Mouse (Mus musculus): ENCODE results near the gene Nxpe5. TPM values are rescaled to one million over a fixed set of nuclear protein-coding genes. Genes with fewer than 3 reads are reported as not detected.
"Not testable (repeated sequence)": the region's sequence is repeated elsewhere in the genome, so short reads cannot be mapped to it uniquely, and the experiment has no call there.

The Nxpe5 gene
- polyA plus RNA-seq, 1 experiment: 0.61 TPM

- TF ChIP-seq POLR2A (IDR thresholded peaks at IDR 0.05; ENCODE audit: low read depth, low read length) (no peak), CTCF (IDR thresholded peaks at IDR 0.05; ENCODE audit: extremely low read depth, insufficient read length, insufficient replicate concordance, low read depth, low read length) (no peak)
- WGBS: 9% methylated on average over 1 of the region's 1 CpGs
Observed at GRCm38 (mm10) chr5:138199576-138199975, 26.1 kb upstream of the Nxpe5 start.

GRCm38 (mm10) chr5:138202086-138202485 lies 23.6 kb upstream of the Nxpe5 start:
- Histone ChIP-seq H3K36me3 (ENCODE audit: control insufficient read depth, insufficient read depth, low read length) (no peaks in the 10 kb centered on the region), H3K4me1 (ENCODE audit: control insufficient read depth, insufficient read depth, insufficient read length, low read length) (no peaks in the 10 kb centered on the region), H3K4me3 (ENCODE audit: low read depth, low read length) (no peak overlapping the region), H3K27me3 (ENCODE audit: control insufficient read depth, insufficient read depth, low read length) (no peaks in the 10 kb centered on the region), H3K27ac (ENCODE audit: insufficient read depth, low read depth, low read length) (no peak overlapping the region)
- WGBS: 85% methylated on average over 3 of the region's 3 CpGs
- TF ChIP-seq CTCF (IDR thresholded peaks at IDR 0.05; ENCODE audit: extremely low read depth, insufficient read length, insufficient replicate concordance, low read depth, low read length) (no peak), POLR2A (IDR thresholded peaks at IDR 0.05; ENCODE audit: low read depth, low read length) (no peak)

More at GRCm38 (mm10) chr5:138199576-138199975, 26.1 kb upstream of the Nxpe5 start:
- H3K27me3 ChIP-seq (ENCODE audit: control insufficient read depth, insufficient read depth, low read length): no peaks in the 10 kb centered on the region
- H3K36me3 ChIP-seq (ENCODE audit: control insufficient read depth, insufficient read depth, low read length): no peaks in the 10 kb centered on the region
- no peak overlapping the region for H3K27ac ChIP-seq (ENCODE audit: insufficient read depth, low read depth, low read length)
- H3K4me1 ChIP-seq (ENCODE audit: control insufficient read depth, insufficient read depth, insufficient read length, low read length): peaks cover 5% of the 10 kb centered on the region
- H3K4me3 ChIP-seq (ENCODE audit: low read depth, low read length): no peak overlapping the region

- H3K4me1 ChIP-seq (ENCODE audit: control insufficient read depth, insufficient read depth, insufficient read length, low read length): no peaks in the 10 kb centered on the region
- no peaks in the 10 kb centered on the region for H3K36me3 ChIP-seq (ENCODE audit: control insufficient read depth, insufficient read depth, low read length)
- H3K27me3 ChIP-seq (ENCODE audit: control insufficient read depth, insufficient read depth, low read length): no peaks in the 10 kb centered on the region
- WGBS: 68% methylated on average over 1 of the region's 1 CpGs
- no peak overlapping the region for H3K27ac ChIP-seq (ENCODE audit: insufficient read depth, low read depth, low read length)
- H3K4me3 ChIP-seq (ENCODE audit: low read depth, low read length): no peak overlapping the region
- TF ChIP-seq POLR2A (IDR thresholded peaks at IDR 0.05; ENCODE audit: low read depth, low read length): no peak
Observed at GRCm38 (mm10) chr5:138207253-138207652, 18.4 kb upstream of the Nxpe5 start.

- no peak for TF ChIP-seq CTCF (IDR thresholded peaks at IDR 0.05; ENCODE audit: extremely low read depth, insufficient read length, insufficient replicate concordance, low read depth, low read length)
- no peak for TF ChIP-seq POLR2A (IDR thresholded peaks at IDR 0.05; ENCODE audit: low read depth, low read length)
- Histone ChIP-seq H3K36me3 (ENCODE audit: control insufficient read depth, insufficient read depth, low read length) (no peaks in the 10 kb centered on the region), H3K27me3 (ENCODE audit: control insufficient read depth, insufficient read depth, low read length) (no peaks in the 10 kb centered on the region), H3K4me3 (ENCODE audit: low read depth, low read length) (no peak overlapping the region), H3K4me1 (ENCODE audit: control insufficient read depth, insufficient read depth, insufficient read length, low read length) (no peaks in the 10 kb centered on the region), H3K27ac (ENCODE audit: insufficient read depth, low read depth, low read length) (no peak overlapping the region)
- 68% methylated on average over 4 of the region's 4 CpGs for WGBS
Observed at GRCm38 (mm10) chr5:138207873-138208272, 17.8 kb upstream of the Nxpe5 start.

GRCm38 (mm10) chr5:138216632-138217031 lies 9.1 kb upstream of the Nxpe5 start:
- 92% methylated on average over 13 of the region's 13 CpGs for WGBS
- not testable (repeated sequence) for H3K4me1 ChIP-seq (ENCODE audit: control insufficient read depth, insufficient read depth, insufficient read length, low read length); H3K27me3 ChIP-seq (ENCODE audit: control insufficient read depth, insufficient read depth, low read length); H3K27ac ChIP-seq (ENCODE audit: insufficient read depth, low read depth, low read length); H3K4me3 ChIP-seq (ENCODE audit: low read depth, low read length); H3K36me3 ChIP-seq (ENCODE audit: control insufficient read depth, insufficient read depth, low read length)

GRCm38 (mm10) chr5:138219864-138220263 lies 5.8 kb upstream of the Nxpe5 start:
- H3K4me3 ChIP-seq (ENCODE audit: low read depth, low read length): no peak overlapping the region
- WGBS: 39% methylated on average over 2 of the region's 2 CpGs
- TF ChIP-seq CTCF (IDR thresholded peaks at IDR 0.05; ENCODE audit: extremely low read depth, insufficient read length, insufficient replicate concordance, low read depth, low read length): no peak
- no peak for TF ChIP-seq POLR2A (IDR thresholded peaks at IDR 0.05; ENCODE audit: low read depth, low read length)
- no peaks in the 10 kb centered on the region for H3K36me3 ChIP-seq (ENCODE audit: control insufficient read depth, insufficient read depth, low read length)
- H3K4me1 ChIP-seq (ENCODE audit: control insufficient read depth, insufficient read depth, insufficient read length, low read length): no peaks in the 10 kb centered on the region
- no peaks in the 10 kb centered on the region; the same call in 1 of the 2 replicates for H3K27me3 ChIP-seq (ENCODE audit: control insufficient read depth, insufficient read depth, low read length)
- H3K27ac ChIP-seq (ENCODE audit: insufficient read depth, low read depth, low read length): no peak overlapping the region

- Histone ChIP-seq H3K4me1 (ENCODE audit: control insufficient read depth, insufficient read depth, insufficient read length, low read length) (no peaks in the 10 kb centered on the region), H3K4me3 (ENCODE audit: low read depth, low read length) (no peak overlapping the region), H3K36me3 (ENCODE audit: control insufficient read depth, insufficient read depth, low read length) (no peaks in the 10 kb centered on the region), H3K27me3 (ENCODE audit: control insufficient read depth, insufficient read depth, low read length) (no peaks in the 10 kb centered on the region; the same call in 1 of the 2 replicates), H3K27ac (ENCODE audit: insufficient read depth, low read depth, low read length) (no peak overlapping the region)
- TF ChIP-seq CTCF (IDR thresholded peaks at IDR 0.05; ENCODE audit: extremely low read depth, insufficient read length, insufficient replicate concordance, low read depth, low read length): peak; percentile 83
- TF ChIP-seq POLR2A (IDR thresholded peaks at IDR 0.05; ENCODE audit: low read depth, low read length): no peak
- 16% methylated on average over 4 of the region's 4 CpGs for WGBS
Observed at GRCm38 (mm10) chr5:138222111-138222510, 3.6 kb upstream of the Nxpe5 start.

GRCm38 (mm10) chr5:138223287-138223686 lies 2.4 kb upstream of the Nxpe5 start:
- no peak overlapping the region for H3K4me3 ChIP-seq (ENCODE audit: low read depth, low read length)
- no peak for TF ChIP-seq CTCF (IDR thresholded peaks at IDR 0.05; ENCODE audit: extremely low read depth, insufficient read length, insufficient replicate concordance, low read depth, low read length)
- no peak for TF ChIP-seq POLR2A (IDR thresholded peaks at IDR 0.05; ENCODE audit: low read depth, low read length)
- H3K27ac ChIP-seq (ENCODE audit: insufficient read depth, low read depth, low read length): no peak overlapping the region
- H3K27me3 ChIP-seq (ENCODE audit: control insufficient read depth, insufficient read depth, low read length): no peaks in the 10 kb centered on the region; the same call in 1 of the 2 replicates
- H3K4me1 ChIP-seq (ENCODE audit: control insufficient read depth, insufficient read depth, insufficient read length, low read length): no peaks in the 10 kb centered on the region
- WGBS: 43% methylated on average over 3 of the region's 3 CpGs
- no peaks in the 10 kb centered on the region for H3K36me3 ChIP-seq (ENCODE audit: control insufficient read depth, insufficient read depth, low read length)

All from small intestine, adult 2 months (tissue).